Mouse (Mus musculus) adrenal gland, adult (tissue): Measurements from ENCODE around the gene Itga1.

Experiments
- DNase-seq, 2 experiments: peaks; one replicate each; pipeline ENCODE4 v3.0.0; 2022 to 2023; ENCODE audit warnings: low spot score in 1 of 2; ENCODE audit not compliant: inconsistent age in 2 of 2

Gene Itga1

DNA sequence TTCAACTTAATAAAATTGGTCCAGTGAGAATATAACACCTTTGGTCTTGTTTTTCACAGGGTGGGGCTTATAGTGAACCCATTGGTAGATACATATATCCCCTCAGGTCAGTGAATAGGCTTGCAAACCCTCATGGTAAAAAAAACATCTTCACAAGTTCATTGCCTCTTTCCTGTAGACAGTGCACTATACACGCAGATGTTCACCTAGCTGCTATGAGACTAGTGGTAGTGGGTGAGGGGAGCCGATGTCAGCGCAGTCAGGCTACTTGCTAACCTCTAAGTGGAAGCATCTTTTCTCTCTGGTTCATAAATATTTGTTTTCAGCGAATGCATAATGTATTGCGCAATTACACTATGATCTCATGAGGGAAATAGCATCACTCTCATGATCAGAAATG, 192.2 kb downstream of the Itga1 start:
- DNase-seq = no peak

- DNase-seq = no peak
Measured at GRCm38 (mm10) chr13:114907876-114908275, 193.9 kb downstream of the Itga1 start.
